Mouse (Mus musculus): ENCODE measurements at regions not wholly inside any gene's neighbourhood (a gene's known extent, or its start where the extent isn't known, plus 50 kb on each side); places are given as distances from the start of the nearest gene placed in this dataset.

- H3K36me3 ChIP-seq (replicated peaks; ENCODE audit: control insufficient read depth, insufficient read depth): no peaks in the 10 kb centered on the region
- WGBS: 57% methylated on average over 9 of the region's 9 CpGs
- H3K27ac ChIP-seq: no peak overlapping the region
- DNase-seq (ENCODE audit: low spot score): no peak
- ATAC-seq (ENCODE audit: low FRiP score): no peak
- H3K4me3 ChIP-seq (replicated peaks; ENCODE audit: low read length): no peak overlapping the region
- no peaks in the 10 kb centered on the region for H3K9me3 ChIP-seq (ENCODE audit: control insufficient read depth, low read length)
- no peak overlapping the region for H3K4me2 ChIP-seq (replicated peaks)
- peaks cover 6% of the 10 kb centered on the region; the same call in 1 of the 2 replicates for H3K4me1 ChIP-seq (replicated peaks; ENCODE audit: control insufficient read depth, insufficient read depth, low read length)
- no peaks in the 10 kb centered on the region for H3K27me3 ChIP-seq (ENCODE audit: control insufficient read depth, insufficient read depth, low read length)
- H3K9ac ChIP-seq: no peak overlapping the region
Measured at GRCm38 (mm10) chr19:32960196-32960947, 203.1 kb downstream of the Pten start.

- no peak overlapping the region for H3K9ac ChIP-seq
- 0 out of 2 replicates have a peak, but pooled peaks cover under 1% of the 10 kb centered on the region for H3K4me1 ChIP-seq (replicated peaks; ENCODE audit: control insufficient read depth, insufficient read depth, low read length)
- no peak overlapping the region for H3K4me3 ChIP-seq (replicated peaks; ENCODE audit: low read length)
- 89% methylated on average over 5 of the region's 5 CpGs for WGBS
- H3K27me3 ChIP-seq (ENCODE audit: control insufficient read depth, insufficient read depth, low read length): no peaks in the 10 kb centered on the region
- DNase-seq (ENCODE audit: low spot score): no peak
- H3K9me3 ChIP-seq (ENCODE audit: control insufficient read depth, low read length): no peaks in the 10 kb centered on the region
- H3K27ac ChIP-seq: no peak overlapping the region
- no peak overlapping the region for H3K4me2 ChIP-seq (replicated peaks)
- ATAC-seq (ENCODE audit: low FRiP score): no peak
- H3K36me3 ChIP-seq (replicated peaks; ENCODE audit: control insufficient read depth, insufficient read depth): no peaks in the 10 kb centered on the region
Measured at GRCm38 (mm10) chr19:32961525-32961924, 204.2 kb downstream of the Pten start.

- Histone ChIP-seq H3K9me3 (ENCODE audit: control insufficient read depth, low read length) (no peaks in the 10 kb centered on the region), H3K9ac (no peak overlapping the region), H3K4me1 (replicated peaks; ENCODE audit: control insufficient read depth, insufficient read depth, low read length) (no peaks in the 10 kb centered on the region), H3K4me2 (replicated peaks) (no peak overlapping the region), H3K27ac (no peak overlapping the region), H3K4me3 (replicated peaks; ENCODE audit: low read length) (no peak overlapping the region), H3K36me3 (replicated peaks; ENCODE audit: control insufficient read depth, insufficient read depth) (no peaks in the 10 kb centered on the region), H3K27me3 (ENCODE audit: control insufficient read depth, insufficient read depth, low read length) (no peaks in the 10 kb centered on the region)
- ATAC-seq (ENCODE audit: low FRiP score) (no peak), DNase-seq (ENCODE audit: low spot score) (no peak)
- 36% methylated on average over 1 of the region's 1 CpGs for WGBS
Measured at GRCm38 (mm10) chr19:32963983-32964382, 206.7 kb downstream of the Pten start.

GRCm38 (mm10) chr19:32965488-32965887, 208.2 kb downstream of the Pten start:
- no peak overlapping the region for H3K9ac ChIP-seq
- no peaks in the 10 kb centered on the region for H3K9me3 ChIP-seq (ENCODE audit: control insufficient read depth, low read length)
- H3K4me2 ChIP-seq (replicated peaks): no peak overlapping the region
- 83% methylated on average over 2 of the region's 2 CpGs for WGBS
- H3K27me3 ChIP-seq (ENCODE audit: control insufficient read depth, insufficient read depth, low read length): no peaks in the 10 kb centered on the region
- no peak overlapping the region for H3K27ac ChIP-seq
- no peak overlapping the region for H3K4me3 ChIP-seq (replicated peaks; ENCODE audit: low read length)
- DNase-seq (ENCODE audit: low spot score): no peak
- no peak for ATAC-seq (ENCODE audit: low FRiP score)
- H3K36me3 ChIP-seq (replicated peaks; ENCODE audit: control insufficient read depth, insufficient read depth): no peaks in the 10 kb centered on the region
- no peaks in the 10 kb centered on the region for H3K4me1 ChIP-seq (replicated peaks; ENCODE audit: control insufficient read depth, insufficient read depth, low read length)

GRCm38 (mm10) chr19:32969213-32969776, 212.0 kb downstream of the Pten start:
- no peak for ATAC-seq (ENCODE audit: low FRiP score)
- Histone ChIP-seq H3K4me2 (replicated peaks) (no peak overlapping the region), H3K27ac (no peak overlapping the region), H3K27me3 (ENCODE audit: control insufficient read depth, insufficient read depth, low read length) (no peaks in the 10 kb centered on the region), H3K9ac (no peak overlapping the region), H3K4me1 (replicated peaks; ENCODE audit: control insufficient read depth, insufficient read depth, low read length) (no peaks in the 10 kb centered on the region), H3K4me3 (replicated peaks; ENCODE audit: low read length) (no peak overlapping the region), H3K36me3 (replicated peaks; ENCODE audit: control insufficient read depth, insufficient read depth) (no peaks in the 10 kb centered on the region), H3K9me3 (ENCODE audit: control insufficient read depth, low read length) (no peaks in the 10 kb centered on the region)
- WGBS: 28% methylated on average over 7 of the region's 7 CpGs
- no peak for DNase-seq (ENCODE audit: low spot score)

- Histone ChIP-seq H3K4me2 (replicated peaks) (no peak overlapping the region), H3K9me3 (ENCODE audit: control insufficient read depth, low read length) (no peaks in the 10 kb centered on the region), H3K9ac (no peak overlapping the region), H3K4me3 (replicated peaks; ENCODE audit: low read length) (no peak overlapping the region), H3K36me3 (replicated peaks; ENCODE audit: control insufficient read depth, insufficient read depth) (no peaks in the 10 kb centered on the region), H3K27me3 (ENCODE audit: control insufficient read depth, insufficient read depth, low read length) (no peaks in the 10 kb centered on the region), H3K27ac (no peak overlapping the region), H3K4me1 (replicated peaks; ENCODE audit: control insufficient read depth, insufficient read depth, low read length) (no peaks in the 10 kb centered on the region)
- WGBS: 95% methylated on average over 6 of the region's 6 CpGs
- ATAC-seq (ENCODE audit: low FRiP score) (no peak), DNase-seq (ENCODE audit: low spot score) (no peak)
Measured at GRCm38 (mm10) chr19:32972116-32972515, 214.8 kb downstream of the Pten start.

GRCm38 (mm10) chr19:32973130-32973529, 215.8 kb downstream of the Pten start:
- H3K4me1 ChIP-seq (replicated peaks; ENCODE audit: control insufficient read depth, insufficient read depth, low read length): no peaks in the 10 kb centered on the region
- H3K27me3 ChIP-seq (ENCODE audit: control insufficient read depth, insufficient read depth, low read length): no peaks in the 10 kb centered on the region
- H3K9ac ChIP-seq: no peak overlapping the region
- H3K27ac ChIP-seq: no peak overlapping the region
- H3K36me3 ChIP-seq (replicated peaks; ENCODE audit: control insufficient read depth, insufficient read depth): no peaks in the 10 kb centered on the region
- no peaks in the 10 kb centered on the region for H3K9me3 ChIP-seq (ENCODE audit: control insufficient read depth, low read length)
- WGBS: 86% methylated on average over 3 of the region's 3 CpGs
- no peak overlapping the region for H3K4me2 ChIP-seq (replicated peaks)
- ATAC-seq (ENCODE audit: low FRiP score) (no peak), DNase-seq (ENCODE audit: low spot score) (no peak)
- no peak overlapping the region for H3K4me3 ChIP-seq (replicated peaks; ENCODE audit: low read length)

- ATAC-seq (ENCODE audit: low FRiP score) (no peak), DNase-seq (ENCODE audit: low spot score) (no peak)
- no peaks in the 10 kb centered on the region for H3K27me3 ChIP-seq (ENCODE audit: control insufficient read depth, insufficient read depth, low read length)
- H3K4me1 ChIP-seq (replicated peaks; ENCODE audit: control insufficient read depth, insufficient read depth, low read length): no peaks in the 10 kb centered on the region
- H3K36me3 ChIP-seq (replicated peaks; ENCODE audit: control insufficient read depth, insufficient read depth): no peaks in the 10 kb centered on the region
- H3K9ac ChIP-seq: no peak overlapping the region
- no peak overlapping the region for H3K4me3 ChIP-seq (replicated peaks; ENCODE audit: low read length)
- 93% methylated on average over 4 of the region's 4 CpGs for WGBS
- no peaks in the 10 kb centered on the region for H3K9me3 ChIP-seq (ENCODE audit: control insufficient read depth, low read length)
- H3K4me2 ChIP-seq (replicated peaks): no peak overlapping the region
- no peak overlapping the region for H3K27ac ChIP-seq
Measured at GRCm38 (mm10) chr19:32974778-32975240, 217.5 kb downstream of the Pten start.

GRCm38 (mm10) chr19:32975303-32975702, 218.0 kb downstream of the Pten start:
- ATAC-seq (ENCODE audit: low FRiP score): no peak
- Histone ChIP-seq H3K9me3 (ENCODE audit: control insufficient read depth, low read length) (no peaks in the 10 kb centered on the region), H3K4me3 (replicated peaks; ENCODE audit: low read length) (no peak overlapping the region), H3K4me2 (replicated peaks) (no peak overlapping the region), H3K36me3 (replicated peaks; ENCODE audit: control insufficient read depth, insufficient read depth) (no peaks in the 10 kb centered on the region), H3K27me3 (ENCODE audit: control insufficient read depth, insufficient read depth, low read length) (no peaks in the 10 kb centered on the region), H3K4me1 (replicated peaks; ENCODE audit: control insufficient read depth, insufficient read depth, low read length) (no peaks in the 10 kb centered on the region), H3K27ac (no peak overlapping the region), H3K9ac (no peak overlapping the region)
- WGBS: 88% methylated on average over 5 of the region's 5 CpGs
- no peak for DNase-seq (ENCODE audit: low spot score)
